Mouse (Mus musculus) CH12.LX (cell line): ENCODE results near the gene Nup210. TPM values are rescaled to one million over a fixed set of nuclear protein-coding genes. Genes with fewer than 3 reads are reported as not detected.
A peak's percentile ranks its signal among the peaks of the same experiment; 100 is the strongest.

Experiments used
- DNase-seq: peaks from one replicate; pipeline ENCODE4 v3.0.0-alpha.2; 2013; ENCODE audit errors: extremely low read depth
- H3K27ac ChIP-seq: 2 replicates; pipeline ENCODE4 v1.5.1; 2012; ENCODE audit warnings: low read depth, mild to moderate bottlenecking, control low read depth, moderate library complexity; ENCODE audit not compliant: insufficient read depth
- H3K27me3 ChIP-seq: replicated peaks from 2 replicates; pipeline ENCODE3; 2012; ENCODE audit warnings: inconsistent platforms
- H3K36me3 ChIP-seq, 2 experiments: replicated peaks in 1 of 2; 2 replicates each; pipeline versions ENCODE3 to v1.6.1; 2012; ENCODE audit warnings: inconsistent platforms in 1 of 2, low read length in 1 of 2, mild to moderate bottlenecking in 1 of 2, mixed read lengths in 1 of 2, moderate library complexity in 1 of 2; ENCODE audit not compliant: control insufficient read depth in 1 of 2, insufficient read depth in 1 of 2
- H3K4me1 ChIP-seq, 2 experiments: 2 replicates each; pipeline ENCODE4 v1.6.1; 2012; ENCODE audit warnings: inconsistent platforms in 1 of 2, moderate library complexity in 1 of 2; ENCODE audit not compliant: insufficient read depth in 2 of 2, control insufficient read depth in 1 of 2
- H3K4me2 ChIP-seq: 2 replicates; pipeline ENCODE4 v1.6.1; 2012; ENCODE audit warnings: low read depth, mild to moderate bottlenecking, control low read depth; ENCODE audit not compliant: poor library complexity, insufficient read depth, severe bottlenecking
- H3K4me3 ChIP-seq, 3 experiments: fragments of 150-350 bp in 1 of 3; sonication (generic) in 1 of 3; replicated peaks in 1 of 3; 2 replicates each; pipeline versions ENCODE3 to v1.5.1; 2011 to 2012; ENCODE audit warnings: low read depth in 2 of 3, low read length in 2 of 3, mild to moderate bottlenecking in 2 of 3, moderate library complexity in 2 of 3, control low read depth in 1 of 3, improper control_type of control experiment in 1 of 3, inconsistent platforms in 1 of 3, mixed read lengths in 1 of 3; ENCODE audit not compliant: poor library complexity in 1 of 3
- H3K79me2 ChIP-seq: replicated peaks from 2 replicates; pipeline ENCODE4 v1.6.1; 2012; ENCODE audit warnings: mild to moderate bottlenecking, moderate library complexity; ENCODE audit not compliant: control insufficient read depth, poor library complexity, insufficient read depth, severe bottlenecking; ENCODE audit errors: extremely low read depth
- H3K9ac ChIP-seq: 2 replicates; pipeline ENCODE4 v1.6.1; 2012; ENCODE audit warnings: low read depth, mild to moderate bottlenecking, control low read depth, moderate library complexity; ENCODE audit not compliant: insufficient read depth
- H3K9me3 ChIP-seq: replicated peaks from 2 replicates; pipeline ENCODE3; 2012; ENCODE audit warnings: low read length, inconsistent platforms, mixed read lengths
- BHLHE40 ChIP-seq: IDR thresholded peaks from 2 replicates; pipeline ENCODE4 v1.6.1; 2011; ENCODE audit warnings: mild to moderate bottlenecking, low read depth, low read length, improper control_type of control experiment
- CHD1 ChIP-seq: IDR thresholded peaks from 2 replicates; pipeline ENCODE4 v1.6.1; 2012; ENCODE audit warnings: low read depth, low read length, improper control_type of control experiment, inconsistent platforms
- CHD2 ChIP-seq: IDR thresholded peaks from 2 replicates; pipeline ENCODE4 v1.6.1; 2011; ENCODE audit warnings: low read length, improper control_type of control experiment
- CTCF ChIP-seq, 2 experiments: IDR thresholded peaks in 1 of 2; conservative IDR thresholded peaks in 1 of 2; 2 replicates each; pipeline ENCODE4 v1.5.1; 2011 to 2012; ENCODE audit warnings: low read depth in 2 of 2, low read length in 2 of 2, improper control_type of control experiment in 1 of 2, inconsistent platforms in 1 of 2, mild to moderate bottlenecking in 1 of 2, moderate library complexity in 1 of 2
- E2F4 ChIP-seq: IDR thresholded peaks from 2 replicates; pipeline ENCODE4 v1.6.1; 2011; ENCODE audit warnings: low read depth, low read length, improper control_type of control experiment; ENCODE audit not compliant: insufficient replicate concordance
- ELF1 ChIP-seq: IDR thresholded peaks from 2 replicates; pipeline ENCODE4 v1.6.1; 2014; ENCODE audit warnings: low read depth, mild to moderate bottlenecking, inconsistent platforms, low read length, improper control_type of control experiment
- EP300 ChIP-seq: IDR thresholded peaks from 2 replicates; pipeline ENCODE4 v1.6.1; 2011; ENCODE audit warnings: low read length, improper control_type of control experiment
- ETS1 ChIP-seq: conservative IDR thresholded peaks from 2 replicates; pipeline ENCODE4 v1.6.1; 2012; ENCODE audit warnings: low read depth, mild to moderate bottlenecking, inconsistent platforms, low read length, improper control_type of control experiment, moderate library complexity
- GABPA ChIP-seq: IDR thresholded peaks from 2 replicates; pipeline ENCODE4 v1.6.1; 2012; ENCODE audit warnings: low read depth, low read length, improper control_type of control experiment, inconsistent platforms; ENCODE audit not compliant: insufficient replicate concordance
- HCFC1 ChIP-seq: IDR thresholded peaks from 2 replicates; pipeline ENCODE4 v1.6.1; 2012; ENCODE audit warnings: low read depth, mild to moderate bottlenecking, inconsistent platforms, low read length, improper control_type of control experiment
- IRF4 ChIP-seq: IDR thresholded peaks from 2 replicates; pipeline ENCODE4 v1.6.1; 2014; ENCODE audit warnings: low read depth, mild to moderate bottlenecking, inconsistent platforms, low read length, improper control_type of control experiment
- JUN ChIP-seq: IDR thresholded peaks from 2 replicates; pipeline ENCODE4 v1.6.1; 2011; ENCODE audit warnings: low read depth, mild to moderate bottlenecking, low read length, improper control_type of control experiment, moderate library complexity; ENCODE audit not compliant: insufficient read depth
- JUND ChIP-seq: conservative IDR thresholded peaks from 2 replicates; pipeline ENCODE4 v1.6.1; 2011; ENCODE audit warnings: low read depth, low read length, improper control_type of control experiment
- KAT2A ChIP-seq: IDR thresholded peaks from 2 replicates; pipeline ENCODE4 v1.6.1; 2012; ENCODE audit warnings: low read length, improper control_type of control experiment, inconsistent platforms; ENCODE audit not compliant: insufficient replicate concordance
- MAFK ChIP-seq: IDR thresholded peaks from 2 replicates; pipeline ENCODE4 v1.6.1; 2011; ENCODE audit warnings: low read length, improper control_type of control experiment; ENCODE audit not compliant: insufficient replicate concordance
- MAX ChIP-seq: IDR thresholded peaks from 2 replicates; pipeline ENCODE4 v1.6.1; 2011; ENCODE audit warnings: low read length, improper control_type of control experiment
- MAZ ChIP-seq: IDR thresholded peaks from 2 replicates; pipeline ENCODE4 v1.6.1; 2012; ENCODE audit warnings: low read depth, mild to moderate bottlenecking, inconsistent platforms, low read length, improper control_type of control experiment, moderate library complexity
- MEF2A ChIP-seq: IDR thresholded peaks from 2 replicates; pipeline ENCODE4 v1.6.1; 2014; ENCODE audit warnings: low read depth, mild to moderate bottlenecking, inconsistent platforms, low read length, improper control_type of control experiment, borderline replicate concordance
- MXI1 ChIP-seq: IDR thresholded peaks from 2 replicates; pipeline ENCODE4 v1.6.1; 2011; ENCODE audit warnings: mild to moderate bottlenecking, low read depth, low read length, improper control_type of control experiment
- MYC ChIP-seq: IDR thresholded peaks from 2 replicates; pipeline ENCODE4 v1.6.1; 2011; ENCODE audit warnings: low read depth, mild to moderate bottlenecking, improper control_type of control experiment, low read length
- NELFE ChIP-seq: IDR thresholded peaks from 2 replicates; pipeline ENCODE4 v1.6.1; 2011; ENCODE audit warnings: low read depth, low read length, improper control_type of control experiment
- NRF1 ChIP-seq: IDR thresholded peaks from 2 replicates; pipeline ENCODE4 v1.6.1; 2014; ENCODE audit warnings: low read depth, mild to moderate bottlenecking, inconsistent platforms, low read length, improper control_type of control experiment, moderate library complexity
- PAX5 ChIP-seq: IDR thresholded peaks from 2 replicates; pipeline ENCODE4 v1.6.1; 2012; ENCODE audit warnings: low read length, inconsistent platforms, mixed read lengths
- POLR2A ChIP-seq: IDR thresholded peaks from 2 replicates; pipeline ENCODE4 v1.6.1; 2011; ENCODE audit warnings: low read depth, mild to moderate bottlenecking, improper control_type of control experiment, low read length
- POLR2AphosphoS2 ChIP-seq: IDR thresholded peaks from 2 replicates; pipeline ENCODE4 v1.6.1; 2011; ENCODE audit warnings: low read depth, low read length, improper control_type of control experiment
- RAD21 ChIP-seq: IDR thresholded peaks from 2 replicates; pipeline ENCODE4 v1.6.1; 2011; ENCODE audit warnings: low read depth, mild to moderate bottlenecking, low read length, improper control_type of control experiment, moderate library complexity
- RCOR1 ChIP-seq: conservative IDR thresholded peaks from 2 replicates; pipeline ENCODE4 v1.6.1; 2012; ENCODE audit warnings: low read depth, mild to moderate bottlenecking, inconsistent platforms, low read length, improper control_type of control experiment
- SIN3A ChIP-seq: IDR thresholded peaks from 2 replicates; pipeline ENCODE4 v1.6.1; 2012; ENCODE audit warnings: low read length, improper control_type of control experiment, inconsistent platforms
- SMC3 ChIP-seq: IDR thresholded peaks from 2 replicates; pipeline ENCODE4 v1.6.1; 2011; ENCODE audit warnings: low read depth, low read length, improper control_type of control experiment
- TBP ChIP-seq: conservative IDR thresholded peaks from 2 replicates; pipeline ENCODE4 v1.6.1; 2011; ENCODE audit warnings: low read depth, low read length, improper control_type of control experiment
- TCF12 ChIP-seq: IDR thresholded peaks from 2 replicates; pipeline ENCODE4 v1.6.1; 2014; ENCODE audit warnings: low read depth, mild to moderate bottlenecking, inconsistent platforms, low read length, improper control_type of control experiment
- UBTF ChIP-seq: IDR thresholded peaks from 2 replicates; pipeline ENCODE4 v1.6.1; 2012; ENCODE audit warnings: low read depth, mild to moderate bottlenecking, inconsistent platforms, low read length, improper control_type of control experiment, moderate library complexity
- USF1 ChIP-seq: IDR thresholded peaks from 2 replicates; pipeline ENCODE4 v1.6.1; 2014; ENCODE audit warnings: low read depth, mild to moderate bottlenecking, inconsistent platforms, low read length, improper control_type of control experiment
- USF2 ChIP-seq: conservative IDR thresholded peaks from 2 replicates; pipeline ENCODE4 v1.6.1; 2011; ENCODE audit warnings: low read depth, low read length, improper control_type of control experiment
- ZC3H11A ChIP-seq: IDR thresholded peaks from 2 replicates; pipeline ENCODE4 v1.6.1; 2012; ENCODE audit warnings: low read depth, mild to moderate bottlenecking, inconsistent platforms, low read length, improper control_type of control experiment
- ZKSCAN1 ChIP-seq: IDR thresholded peaks from 2 replicates; pipeline ENCODE4 v1.6.1; 2012; ENCODE audit warnings: low read depth, inconsistent platforms, low read length, improper control_type of control experiment, borderline replicate concordance
- ZMIZ1 ChIP-seq: IDR thresholded peaks from 2 replicates; pipeline ENCODE4 v1.6.1; 2012; ENCODE audit warnings: low read depth, mild to moderate bottlenecking, inconsistent platforms, low read length, improper control_type of control experiment
- ZNF384 ChIP-seq: IDR thresholded peaks from 2 replicates; pipeline ENCODE4 v1.6.1; 2012; ENCODE audit warnings: low read depth, low read length, improper control_type of control experiment, inconsistent platforms
- dilution Hi-C: fragments of 300-500 bp; cut with MboI; formaldehyde crosslinking; loops from 2 replicates; pipeline ENCODE4 v1.14.3; 2020; ENCODE audit warnings: low sequenced_read_pairs; ENCODE audit not compliant: extremely low pct_unique_long_range_greater_than_20kb, extremely low pct_ligation_motif_present
- in situ Hi-C: fragments of 300-500 bp; cut with MboI; formaldehyde crosslinking; loops from 3 replicates; pipeline ENCODE4 v1.14.3; 2019; ENCODE audit warnings: low sequenced_read_pairs, low pct_ligation_motif_present, low pct_unique_long_range_greater_than_20kb, mixed read lengths
- polyA plus RNA-seq: library from polyadenylated mRNA; unstranded; fragments of >175 nt; gene quantifications from 2 replicates; pipeline ENCODE4 v1.2.1, GENCODE M21; 2012; ENCODE audit warnings: low read depth; ENCODE audit not compliant: insufficient read length
- total RNA-seq, 2 experiments: library from RNA; depleted of rRNA; stranded (reverse); fragments of 300-350 nt in 1 of 2; fragments of >200 nt in 1 of 2; gene quantifications; 2 replicates each; pipeline ENCODE4 v1.2.3; 2012 to 2014

Gene Nup210
- total and polyA plus RNA-seq, 3 experiments = 41.9 to 103 (median 73.1) TPM

DNA sequence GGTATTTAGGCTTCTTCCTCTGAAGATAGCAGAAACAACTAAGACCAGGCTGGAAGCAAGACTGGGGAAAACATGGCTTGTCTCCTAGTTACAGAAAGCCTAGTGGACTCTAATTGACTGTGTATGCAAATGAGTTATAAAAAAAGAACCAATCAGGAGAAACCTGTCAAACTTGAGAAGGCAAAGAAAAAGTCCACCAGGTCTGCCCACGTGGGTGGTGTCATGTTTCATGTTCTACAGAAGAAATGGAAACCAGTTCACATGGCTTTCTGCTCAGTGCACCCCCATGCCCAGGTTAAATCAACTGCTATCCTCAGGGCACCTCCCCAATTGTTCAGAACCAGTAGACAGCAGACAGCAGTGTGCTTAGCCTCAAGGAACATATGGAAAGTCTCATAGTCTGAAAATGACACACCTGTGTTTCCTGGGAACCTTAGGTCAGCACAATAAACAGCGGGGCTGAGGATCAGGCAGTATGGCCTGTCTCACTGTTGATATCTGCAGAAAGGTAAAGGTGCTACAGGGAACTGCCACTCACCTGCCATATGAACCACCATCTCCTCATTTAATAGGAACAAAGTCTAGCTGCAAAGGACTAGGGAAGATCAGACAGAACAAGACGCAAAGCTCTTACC, 11.7 kb downstream of the Nup210 start:
- H3K27ac ChIP-seq = no peak overlapping the region; the same call in 1 of the 2 replicates
- TF ChIP-seq E2F4 (no peak), RAD21 (no peak), MAFK (no peak), TCF12 (0 out of 2 replicates have a peak, but pooled peaks have one; percentile 13), GABPA (no peak), NRF1 (no peak), HCFC1 (no peak), JUND (no peak), ZNF384 (peak; percentile 83), POLR2A (no peak), EP300 (peak; percentile 45; the same call in 1 of the 2 replicates), MXI1 (peak; percentile 99), USF2 (peak; percentile 63), JUN (no peak), CHD2 (no peak), TBP (0 out of 2 replicates have a peak, but pooled peaks have one; percentile 27), BHLHE40 (peak; percentile 63), PAX5 (no peak), UBTF (no peak), MYC (peak; percentile 96), ZKSCAN1 (no peak), CTCF (conservative IDR thresholded peaks at IDR 0.05 in 1 of 2, IDR thresholded peaks at IDR 0.05 in 1 of 2; ENCODE audit: low read depth in 2 of 2, low read length in 2 of 2) (no peak), SMC3 (no peak), NELFE (no peak), CHD1 (no peak), MEF2A (no peak), ELF1 (no peak), IRF4 (peak; percentile 54; the same call in 1 of the 2 replicates), KAT2A (no peak), ETS1 (peak; percentile 31; the same call in 1 of the 2 replicates), ZC3H11A (no peak), USF1 (peak; percentile 75), RCOR1 (no peak), SIN3A (peak; percentile 87), MAX (peak; percentile 95), MAZ (no peak), POLR2AphosphoS2 (no peak), ZMIZ1 (no peak)
- H3K4me1 ChIP-seq = peaks cover 34 to 94% of the 10 kb centered on the region in 2 experiments
- H3K27me3 ChIP-seq = no peaks in the 10 kb centered on the region
- H3K4me3 ChIP-seq = no peak overlapping the region
- H3K9me3 ChIP-seq = no peaks in the 10 kb centered on the region
- peak overlapping the region; percentile 34; the same call in 1 of the 2 replicates for H3K4me2 ChIP-seq
- peaks cover 3 to 63% of the 10 kb centered on the region in 2 experiments for H3K36me3 ChIP-seq
- peaks cover 38% of the 10 kb centered on the region for H3K79me2 ChIP-seq
- in situ Hi-C loops (loop anchor here (5.0 kb wide), 1 partner anchor 32 kb away; no protein-coding TSS in a partner anchor), dilution Hi-C loops (no loop called here)
- DNase-seq = peak; percentile 86
- no peak overlapping the region for H3K9ac ChIP-seq
